Mouse (Mus musculus): ENCODE measurements around the gene Ago4.
"Not testable (repeated sequence)": the region's sequence is repeated elsewhere in the genome, so short reads cannot be mapped to it uniquely, and the experiment has no call there.

The Ago4 gene

DNA sequence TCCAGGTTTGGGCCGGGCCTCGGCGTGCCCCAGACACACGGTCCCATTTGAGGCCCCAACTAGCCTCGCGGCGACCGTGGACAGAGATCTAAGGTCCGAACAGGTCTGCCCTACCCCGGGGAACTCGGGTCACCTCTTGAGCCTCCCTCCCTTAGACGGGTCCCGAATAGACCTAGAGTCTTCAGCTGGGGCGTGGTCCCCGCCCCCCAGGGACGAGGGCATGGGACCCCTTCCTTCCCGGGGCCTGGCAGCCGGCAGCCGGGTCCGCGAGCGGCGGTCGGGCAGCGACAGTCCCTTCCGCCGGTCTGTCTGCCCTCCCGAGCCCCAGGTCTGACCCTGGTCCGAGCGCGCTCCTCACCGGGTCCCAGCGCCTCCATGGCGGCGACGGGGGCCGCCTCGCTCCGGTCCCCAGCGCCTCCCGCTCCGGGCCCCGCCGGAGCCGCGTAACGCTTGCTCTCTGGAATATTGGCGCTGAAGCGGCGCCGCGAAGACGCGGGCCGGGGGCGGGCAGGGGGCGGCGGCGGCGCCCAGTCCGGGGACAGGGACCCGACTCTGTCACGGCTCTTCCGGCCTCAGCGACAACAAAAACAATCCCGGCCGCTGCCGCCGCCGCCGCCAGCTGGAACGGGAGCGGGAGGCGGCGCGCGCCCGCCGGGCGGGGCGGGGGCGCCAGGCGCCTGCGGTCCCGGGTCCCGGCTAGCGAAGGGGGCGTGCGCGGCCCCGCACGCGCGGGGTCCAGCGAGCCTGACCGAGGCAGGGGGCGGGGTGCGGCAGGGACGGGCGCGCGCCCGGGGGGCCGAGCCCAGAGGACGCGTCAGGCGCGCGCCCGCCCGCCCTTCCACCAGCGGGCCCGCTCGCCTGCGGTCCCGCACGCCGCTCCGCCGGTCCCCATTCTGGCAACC, at the start of gene Ago4:
Gene Ago4 (minus strand): TSS at position 646 of the 902 bp plus-strand sequence.
- DNase-seq: peak; percentile 70

DNA sequence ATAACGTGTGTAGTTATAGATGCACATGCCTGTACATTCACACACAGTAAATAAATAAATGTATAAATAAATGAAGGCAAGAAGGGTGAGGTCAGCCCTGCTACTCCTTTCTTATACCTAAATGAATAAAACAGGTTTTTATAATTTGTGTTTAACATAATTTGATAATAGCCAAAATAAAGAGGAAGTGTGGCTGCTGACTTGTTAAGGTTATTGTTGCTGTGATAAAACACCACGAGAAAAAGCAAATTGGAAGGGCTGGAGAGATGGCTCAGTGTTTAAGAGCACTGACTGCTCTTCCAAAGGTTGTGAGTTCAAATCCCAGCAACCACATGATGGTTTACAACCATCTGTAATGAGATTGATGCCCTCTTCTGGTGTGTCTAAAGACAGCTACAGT, 45.8 kb upstream of the Ago4 start:
- no peak for DNase-seq

DNA sequence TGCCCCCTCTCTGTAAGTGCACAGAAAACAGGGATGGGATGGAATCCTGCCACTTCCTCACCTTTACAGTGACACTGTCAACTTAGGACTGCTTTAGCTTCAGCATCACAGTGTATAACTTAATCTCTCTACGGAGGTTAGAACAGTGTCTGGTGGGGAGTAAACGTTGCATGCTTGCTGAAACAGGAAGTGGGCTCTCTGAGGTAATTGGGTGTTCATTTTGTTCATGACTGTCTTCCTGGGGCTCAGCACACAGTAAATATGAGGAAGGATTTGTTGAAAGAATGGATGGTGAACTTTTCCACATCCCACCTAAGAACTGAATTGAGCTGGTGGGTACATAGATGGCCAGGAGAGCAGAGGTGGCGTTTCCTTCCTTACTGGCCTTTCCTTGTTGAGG, 44.6 kb upstream of the Ago4 start:
- no peak for DNase-seq

DNA sequence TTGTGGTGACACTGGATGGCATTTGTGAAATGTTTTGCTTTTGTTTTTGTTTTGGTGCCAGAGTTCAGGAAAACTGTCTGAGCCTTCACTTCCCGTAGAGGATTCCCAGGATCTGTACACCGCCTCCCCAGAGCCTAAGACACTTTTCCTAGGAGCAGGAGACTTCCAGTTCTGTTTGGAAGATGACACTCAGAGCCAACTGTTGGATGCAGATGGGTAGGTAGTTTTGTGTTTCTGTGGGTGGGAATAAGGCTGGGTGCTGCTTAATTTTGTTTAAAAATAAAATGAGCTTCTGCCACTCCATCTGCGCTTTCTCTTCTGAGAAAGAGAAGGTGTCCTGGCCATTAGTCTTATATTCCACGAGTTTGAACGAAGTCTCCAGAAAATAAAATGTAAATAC, 43.0 kb upstream of the Ago4 start:
- no peak for DNase-seq

DNA sequence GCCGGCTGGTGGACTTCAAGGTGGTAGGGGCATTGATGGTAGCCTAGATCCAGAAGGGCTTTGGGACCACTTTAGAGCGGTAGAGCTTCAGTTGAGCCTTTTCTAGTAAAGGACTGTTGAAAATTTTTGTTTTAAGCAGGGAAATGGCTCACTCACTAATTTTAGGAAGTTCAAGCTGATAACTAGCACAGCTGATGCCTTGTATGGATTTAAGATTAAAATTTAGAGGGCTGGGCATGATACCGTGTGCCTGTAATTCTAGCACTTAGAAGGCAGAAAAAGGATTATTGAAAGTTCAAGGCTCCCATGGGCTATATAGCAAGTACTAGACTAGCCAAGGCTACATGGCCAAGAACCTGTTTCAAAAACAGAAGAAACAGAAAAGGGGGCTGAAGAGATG, 36.5 kb upstream of the Ago4 start:
- DNase-seq: no peak

DNA sequence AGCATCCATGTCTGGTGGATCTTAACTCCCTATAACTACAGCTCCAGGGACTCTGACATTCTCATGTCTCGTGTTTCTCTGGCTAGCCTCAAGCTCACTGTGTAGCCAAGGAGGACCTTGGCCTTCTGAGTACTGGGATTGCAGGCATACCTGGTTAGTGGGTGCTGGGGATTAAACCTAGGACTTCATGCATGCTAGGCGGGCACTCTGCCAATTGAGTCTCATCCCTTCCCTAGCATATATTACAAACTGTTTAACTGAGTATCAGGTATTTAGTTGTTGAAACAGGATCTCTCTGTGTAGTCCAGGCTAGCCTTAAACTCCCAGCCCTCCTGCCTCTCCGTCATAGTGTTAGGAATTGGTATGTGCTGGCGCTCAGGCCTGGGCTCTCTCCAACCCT, 34.0 kb upstream of the Ago4 start:
- no peak for DNase-seq

DNA sequence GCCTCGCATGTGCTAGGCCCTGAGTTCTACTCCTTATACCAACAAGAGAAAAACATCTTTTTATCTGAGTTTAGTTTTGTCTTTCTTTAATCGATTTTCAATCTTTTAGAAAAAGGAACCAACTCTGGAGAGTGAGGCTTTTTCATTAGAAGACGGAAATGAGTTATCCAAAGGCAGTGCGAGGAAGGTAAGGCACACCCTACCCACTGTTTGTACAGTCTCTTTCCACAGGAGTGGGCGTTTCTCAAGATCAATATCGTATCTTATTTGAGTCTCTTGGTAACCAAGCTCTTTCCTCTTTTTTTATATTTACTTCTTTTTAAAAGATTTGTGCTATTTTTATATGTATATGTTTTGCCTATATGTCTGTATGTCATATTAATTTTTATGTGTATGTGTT, 30.5 kb upstream of the Ago4 start:
- no peak for DNase-seq

DNA sequence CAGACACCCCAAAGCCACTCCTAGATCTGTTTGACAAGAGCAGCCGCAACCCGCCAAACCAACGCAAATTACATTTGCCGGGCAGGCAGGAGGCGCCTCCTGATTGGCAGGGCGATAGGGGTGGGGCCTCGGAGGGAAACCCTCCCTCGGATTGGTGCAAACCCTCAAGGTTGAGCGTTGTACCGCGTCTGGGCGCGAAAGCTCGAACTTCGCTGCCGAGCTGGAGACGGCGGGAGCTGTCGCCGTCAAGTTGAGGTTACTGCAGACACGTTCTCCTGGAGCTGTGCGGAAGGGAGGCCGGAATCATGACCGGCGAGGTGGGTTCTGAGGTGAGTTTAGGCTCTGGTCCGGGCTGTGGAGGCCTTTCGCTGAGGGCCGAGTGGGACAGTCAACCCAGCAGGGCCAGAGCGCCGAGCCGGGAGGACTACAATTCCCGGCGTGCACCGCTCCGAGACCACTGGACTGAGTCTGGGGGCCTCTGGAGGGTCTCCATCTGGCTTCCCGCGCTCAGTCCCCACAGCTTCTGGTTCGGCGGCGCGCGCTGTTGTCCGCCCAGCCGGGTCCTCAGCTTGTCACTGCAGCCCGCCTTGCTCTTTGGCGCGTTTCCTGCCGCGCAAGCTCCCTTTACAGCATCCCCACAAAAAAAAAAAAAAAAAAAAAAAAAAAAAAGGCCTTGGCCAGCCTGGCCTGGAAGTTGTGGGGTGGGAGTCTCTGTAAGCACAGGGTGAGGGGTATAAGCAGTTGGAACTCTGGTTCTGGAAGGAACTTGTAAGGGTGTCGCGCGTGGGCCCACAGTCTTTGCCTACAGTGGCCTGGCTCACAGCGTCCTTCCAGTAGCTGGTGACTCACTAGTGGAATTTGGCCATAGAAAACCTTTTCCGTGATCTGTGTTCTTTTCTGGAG, 23.8 kb upstream of the Ago4 start, which contains the start of gene Clspn:
Gene Clspn (plus strand): TSS at position 127 of the 903 bp plus-strand sequence.
- DNase-seq: peak; percentile 80

DNA sequence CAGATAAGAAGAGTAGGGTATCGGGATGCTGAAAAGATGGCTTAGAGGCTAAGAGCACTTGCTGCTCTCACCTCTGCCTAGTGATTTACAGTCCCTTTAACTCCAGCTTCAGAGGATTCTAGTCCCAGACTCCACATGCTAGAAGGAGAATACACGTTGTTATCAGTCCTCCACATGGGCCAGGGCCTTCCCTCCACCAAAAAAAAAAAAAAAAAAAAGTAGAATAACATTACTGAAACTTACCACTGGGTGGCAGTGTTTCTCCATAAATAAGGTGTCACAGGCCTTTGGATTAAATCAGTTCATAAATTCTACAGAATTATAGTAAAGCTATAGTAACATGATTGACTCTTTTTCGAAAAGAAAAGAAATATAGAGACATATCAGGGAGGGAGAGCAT, 21.2 kb upstream of the Ago4 start:
- no peak for DNase-seq

DNA sequence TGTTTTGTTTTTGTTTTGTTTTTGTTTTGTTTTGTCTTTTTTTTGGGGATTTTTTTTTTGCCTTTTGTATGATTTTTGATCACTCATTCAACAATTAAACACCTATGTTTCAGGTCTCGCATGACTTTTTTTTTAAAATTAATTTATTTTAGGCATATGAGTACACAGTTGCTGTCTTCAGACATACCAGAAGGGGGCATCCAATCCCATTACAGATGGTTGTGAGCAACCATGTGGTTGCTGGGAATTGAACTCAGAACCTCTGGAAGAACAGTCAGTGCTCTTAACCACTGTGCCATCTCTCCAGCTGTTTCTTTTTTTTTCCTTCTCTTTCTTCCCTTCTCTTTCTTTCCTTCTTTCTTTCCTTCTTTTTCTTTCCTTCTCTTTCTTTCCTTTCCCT, 20.4 kb upstream of the Ago4 start:
- DNase-seq: no peak

DNA sequence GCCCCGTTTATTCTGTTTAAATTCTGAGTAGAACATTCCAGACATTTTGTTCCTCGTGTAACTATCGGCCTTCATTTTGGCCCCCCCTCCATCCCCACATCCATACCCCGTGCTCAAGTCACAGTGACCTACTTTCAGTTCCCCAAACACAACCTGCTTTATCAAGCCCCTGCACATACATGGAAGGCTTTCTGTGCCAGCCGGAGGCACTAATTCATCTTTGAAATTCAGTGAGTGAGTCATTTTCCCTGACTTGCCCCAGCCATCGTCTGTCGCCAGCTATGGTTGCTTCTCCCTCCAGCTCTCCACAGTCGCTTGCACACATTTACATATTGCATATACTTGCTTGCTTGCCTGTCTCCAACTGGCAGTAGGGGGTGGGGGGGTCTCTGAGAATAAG, 19.8 kb upstream of the Ago4 start:
- DNase-seq: peak; percentile 11

DNA sequence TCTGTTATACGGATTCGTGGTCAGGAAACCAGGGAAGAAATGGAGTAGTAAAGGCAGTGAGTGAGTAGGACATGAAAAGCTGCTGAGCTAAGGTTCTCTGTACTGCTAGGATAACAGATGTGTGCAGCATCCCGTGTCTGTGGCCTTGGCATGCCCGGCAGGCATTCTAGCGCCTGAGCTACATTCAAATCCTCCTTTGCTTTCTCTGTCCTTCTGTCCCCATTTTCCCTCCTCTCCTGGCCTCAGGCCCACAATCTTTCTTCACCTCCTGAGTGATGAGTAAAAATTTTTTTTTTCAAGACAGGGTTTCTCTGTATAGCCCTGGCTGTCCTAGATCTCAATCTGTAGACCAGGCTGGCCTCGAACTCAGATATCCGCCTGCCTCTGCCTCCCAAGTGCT, 18.9 kb upstream of the Ago4 start:
- DNase-seq: no peak

DNA sequence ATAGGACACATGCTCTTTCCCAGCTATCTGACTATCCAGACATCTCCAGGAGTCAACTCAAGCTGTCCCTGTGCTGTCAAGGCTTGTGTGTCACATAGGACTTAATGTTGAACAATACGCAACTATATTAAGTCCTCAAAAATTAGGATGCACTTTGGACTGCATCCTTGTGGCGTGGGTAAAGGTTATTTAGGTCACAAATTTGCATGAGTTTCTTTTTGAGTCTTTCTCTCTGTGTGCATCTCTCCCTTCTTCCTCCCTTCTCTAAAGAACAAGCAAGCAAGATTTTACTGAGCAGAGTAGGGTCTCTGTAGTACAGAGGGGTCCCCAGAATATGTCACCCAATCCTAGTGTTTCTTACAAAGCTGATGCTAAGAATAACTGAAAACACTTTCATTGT, 12.9 kb upstream of the Ago4 start:
- DNase-seq: no peak

DNA sequence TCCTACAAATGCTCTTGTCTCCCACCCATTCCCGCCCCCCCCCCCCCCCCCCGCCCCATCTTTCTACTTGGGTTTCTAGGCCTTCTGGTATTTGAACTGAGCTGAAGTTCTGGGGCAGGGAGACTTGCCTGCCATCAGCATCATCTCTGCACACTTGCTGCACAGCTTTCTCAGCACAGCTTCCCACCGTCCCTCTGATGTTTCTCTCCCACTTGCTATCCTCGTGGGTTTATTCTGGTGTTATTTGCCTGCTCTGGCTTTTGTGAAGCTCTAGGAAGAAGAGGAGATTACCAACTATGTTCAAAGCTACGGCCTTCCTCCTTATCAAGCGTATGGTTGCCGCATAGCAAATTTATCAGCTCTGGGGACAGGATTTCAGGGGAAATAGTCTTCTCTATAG, 12.4 kb upstream of the Ago4 start:
- DNase-seq: no peak

DNA sequence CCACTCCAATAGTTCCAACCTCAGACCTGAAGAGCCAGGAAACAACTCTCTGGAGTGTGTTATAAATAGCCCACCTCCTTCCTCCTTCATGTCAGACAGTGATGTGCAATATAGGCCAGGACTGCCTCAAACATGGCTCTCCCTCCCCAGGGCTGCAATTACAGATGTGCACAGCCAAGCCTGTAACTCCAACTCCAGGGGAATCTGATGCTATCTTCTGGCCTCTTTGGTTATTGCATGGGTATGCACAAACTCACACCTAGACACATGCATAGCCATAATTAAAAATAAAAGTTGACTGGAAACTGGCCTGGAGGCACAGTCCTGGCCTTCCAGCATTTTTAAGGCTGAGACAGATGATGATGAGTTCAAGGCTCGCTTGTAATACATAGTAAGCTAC, 11.7 kb upstream of the Ago4 start:
- DNase-seq: no peak

DNA sequence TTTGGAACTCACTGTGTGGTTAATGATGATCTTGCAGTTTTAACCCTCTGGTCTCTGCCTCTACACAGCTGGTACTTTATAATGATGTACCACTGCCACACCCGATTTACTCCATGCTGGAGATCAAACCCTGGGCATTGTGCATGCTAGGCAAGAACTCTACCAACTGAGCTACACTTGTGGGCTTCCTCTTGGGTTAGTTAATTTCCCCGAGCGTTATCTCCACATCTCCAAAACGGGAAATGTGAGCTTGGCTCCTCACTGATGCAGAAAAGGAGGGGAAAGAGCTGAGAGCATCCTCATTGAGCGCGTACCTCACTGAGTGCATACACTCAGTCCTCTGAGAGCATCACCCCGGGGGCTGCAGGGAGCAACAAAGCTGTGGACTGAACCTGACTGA, 9.6 kb upstream of the Ago4 start:
- no peak for DNase-seq

DNA sequence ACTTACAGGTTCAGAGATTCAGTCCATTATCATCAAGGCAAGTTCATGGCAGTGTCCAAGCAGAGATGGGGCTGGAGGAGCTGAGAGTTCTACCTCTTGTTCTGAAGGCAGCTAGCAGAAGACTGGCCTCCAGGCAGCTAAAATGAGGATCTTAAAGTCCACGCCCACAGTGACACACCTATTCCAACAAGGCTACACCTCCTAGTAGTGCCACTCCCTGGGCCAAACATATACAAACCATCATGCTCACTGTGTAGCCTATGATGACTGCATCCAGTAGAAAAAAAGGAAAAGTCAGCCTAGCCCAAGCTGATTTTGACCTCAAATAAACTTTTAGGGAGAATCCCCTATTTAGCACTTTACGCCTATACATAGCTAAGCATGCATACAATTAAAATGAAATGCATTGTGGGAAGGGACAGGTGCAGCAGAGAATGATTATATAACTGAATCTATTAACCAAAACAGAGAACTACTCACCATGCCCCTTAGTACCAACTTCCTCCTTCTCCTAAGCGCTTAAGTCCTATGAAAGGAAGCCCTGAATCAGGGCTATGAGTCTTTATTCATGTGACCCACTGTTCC, 7.3 kb upstream of the Ago4 start:
- DNase-seq: no peak

DNA sequence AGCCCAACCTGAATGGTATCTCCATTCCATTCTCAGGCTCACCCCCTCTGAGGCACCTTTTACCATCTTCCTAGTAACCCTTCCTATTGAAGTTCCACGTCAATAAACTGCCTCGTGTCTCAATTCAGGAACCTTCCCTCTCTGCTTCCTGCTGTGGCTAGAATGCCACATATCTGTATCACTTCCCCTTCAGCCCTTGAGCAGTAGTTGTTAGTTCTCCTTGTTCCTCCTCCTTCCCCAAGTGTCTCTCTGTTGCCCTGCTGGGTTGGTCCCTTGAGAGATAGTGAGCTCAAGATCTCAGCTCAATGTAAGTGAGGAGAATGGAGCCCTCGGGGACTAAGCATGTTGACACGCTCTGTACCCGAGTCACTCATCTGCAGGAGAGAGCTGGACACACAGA, 3.6 kb upstream of the Ago4 start:
- DNase-seq: no peak

DNA sequence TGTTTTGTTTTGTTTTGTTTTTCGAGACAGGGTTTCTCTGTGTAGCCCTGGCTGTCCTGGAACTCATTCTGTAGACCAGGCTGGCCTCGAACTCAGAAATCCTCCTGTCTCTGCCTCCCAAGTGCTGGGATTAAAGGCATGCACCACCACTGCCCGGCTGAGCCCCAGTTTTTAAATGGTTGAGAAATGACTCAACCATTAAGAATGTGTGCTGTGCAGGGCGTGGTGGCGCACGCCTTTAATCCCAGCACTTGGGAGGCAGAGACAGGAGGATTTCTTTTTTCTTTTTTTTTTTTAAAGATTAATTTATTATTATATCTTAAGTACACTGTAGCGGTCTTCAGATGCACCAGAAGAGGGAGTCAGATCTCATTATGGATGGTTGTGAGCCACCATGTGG, 2.4 kb upstream of the Ago4 start:
- DNase-seq: not testable (repeated sequence)

DNA sequence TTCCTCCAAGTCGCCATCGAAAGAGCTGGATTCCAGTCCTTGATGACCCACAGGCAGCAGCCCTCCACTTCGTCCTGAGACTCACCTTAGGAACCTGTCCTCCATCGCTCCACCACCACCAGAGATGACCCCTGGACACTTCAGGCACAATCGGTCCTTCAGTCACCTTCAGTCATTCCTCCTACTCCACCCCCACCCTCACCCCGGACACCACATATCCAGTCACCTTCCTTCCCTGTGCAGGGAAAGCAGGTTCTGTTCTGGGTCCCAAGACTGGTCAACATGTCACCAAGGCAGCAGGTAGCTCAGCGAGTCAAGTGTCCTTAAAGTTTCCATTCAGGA, 428 bp upstream of the Ago4 start:
- DNase-seq: no peak

DNA sequence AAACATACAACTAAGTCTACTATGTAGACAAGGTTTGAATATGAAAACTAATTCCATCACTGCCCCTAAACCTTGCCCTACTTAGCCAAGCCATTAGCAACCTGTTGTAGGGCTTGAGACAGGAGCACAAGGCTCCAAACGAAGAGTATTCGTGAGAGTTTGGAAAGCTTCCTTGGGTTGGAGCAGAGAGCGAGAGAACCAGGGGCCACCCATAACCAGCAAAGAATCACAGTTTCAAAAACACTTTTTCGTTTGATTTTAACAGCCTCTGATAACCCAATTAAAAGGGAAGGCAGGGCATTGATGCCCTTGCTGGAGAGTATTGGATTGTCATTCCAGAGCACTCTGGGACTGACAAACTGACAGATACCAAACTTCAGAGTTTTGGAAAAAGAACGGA, 980 bp downstream of the Ago4 start:
- no peak for DNase-seq

DNA sequence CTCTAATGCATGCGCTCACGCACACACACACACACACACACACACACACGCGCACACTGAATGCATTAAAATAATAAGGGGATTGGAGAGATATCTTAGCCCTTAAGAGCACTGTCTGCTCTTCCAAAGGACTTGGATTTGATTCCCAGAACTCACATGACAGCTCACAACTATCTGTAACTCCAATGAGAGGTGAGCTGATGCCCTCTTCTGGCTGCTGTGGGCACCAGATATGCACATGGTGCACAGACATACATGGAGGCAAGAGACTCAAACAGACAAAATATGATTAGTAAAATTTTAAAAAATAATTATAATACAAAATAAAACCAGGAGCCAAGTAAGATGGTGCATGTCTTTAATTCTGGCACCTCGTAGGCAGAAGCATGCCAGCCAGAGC, 6.4 kb downstream of the Ago4 start:
- no peak for DNase-seq

DNA sequence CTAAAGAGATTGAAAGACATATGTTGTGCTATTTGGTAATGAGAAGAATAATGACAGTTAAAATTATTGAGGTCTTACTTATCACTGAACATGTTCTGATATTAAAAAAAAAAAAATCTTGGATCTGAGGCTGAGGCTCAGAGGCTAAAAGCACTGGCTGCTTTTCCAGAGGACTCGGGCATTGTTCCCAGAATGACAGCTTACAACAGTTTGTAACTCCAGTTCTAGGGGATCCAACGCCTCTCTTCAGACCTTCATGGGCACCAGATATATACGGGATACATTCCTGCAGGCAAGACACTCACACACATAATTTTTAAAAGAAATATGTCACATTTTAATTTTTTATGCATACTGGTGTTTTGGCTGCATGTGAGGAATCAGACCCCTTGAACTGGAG, 7.1 kb downstream of the Ago4 start:
- DNase-seq: no peak
